Comparison of ENCODE assay signal across 8 mouse cellular contexts in the genomic region with DNA sequence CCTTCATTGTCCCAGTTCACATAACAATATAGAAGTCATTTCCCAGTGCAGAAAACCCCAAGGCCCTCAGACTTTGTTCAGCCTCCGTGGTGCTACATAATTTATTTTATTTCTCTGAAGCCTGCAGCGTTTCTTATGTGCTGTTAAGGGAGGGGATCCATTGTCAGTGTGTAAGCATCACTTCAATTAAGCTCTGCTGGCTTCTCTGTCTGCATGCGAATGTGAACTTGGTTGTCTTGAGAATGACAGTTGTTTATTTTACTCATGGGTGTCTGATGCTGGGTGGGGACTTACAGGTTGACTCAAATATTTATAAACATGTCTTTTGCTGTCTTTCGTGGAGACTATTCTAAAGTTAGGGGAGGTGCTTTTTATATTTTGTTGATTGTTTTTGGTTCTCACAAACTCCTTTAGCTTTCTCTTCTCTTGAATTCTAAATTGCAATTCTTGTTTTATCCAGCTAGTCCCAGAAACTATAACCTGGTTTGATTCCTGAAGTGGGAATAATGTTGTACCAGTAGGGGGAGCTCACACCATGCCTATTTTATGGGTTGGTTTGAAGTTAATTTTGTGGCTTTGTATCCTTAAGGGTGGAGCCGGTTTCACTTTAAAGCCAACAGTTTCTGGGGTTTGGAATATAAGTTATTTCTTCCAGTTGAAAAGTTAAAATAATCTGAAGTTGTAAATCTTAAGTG.
DNase-seq lines count a peak whose midpoint lies in the region; ATAC-seq and TF ChIP-seq lines count a peak whose summit lies in the region.
"Had no signal": no experiment of that assay in that cellular context is flagged by ENCODE, and none has a peak within 500 bp of the region (broad histone marks: within the 10 kb centered on the region; RNA-seq: fewer than 3 reads in every experiment).

No protein-coding gene starts in this region.

- no peak for TF ChIP-seq POLR2A in limb, embryonic 14.5 days (IDR thresholded peaks at IDR 0.05; ENCODE audit: borderline replicate concordance, extremely low read depth, insufficient read depth, insufficient read length)

- H3K9ac ChIP-seq in limb, embryonic 14.5 days (ENCODE audit: low read depth, low read length, severe bottlenecking), result no peak overlapping the region
- H3K9ac ChIP-seq: limb, embryonic 13.5 days had no signal

- no peak overlapping the region for H3K4me2 ChIP-seq in limb, embryonic 14.5 days (replicated peaks; ENCODE audit: low read depth, low read length, severe bottlenecking)
- H3K4me2 ChIP-seq: limb, embryonic 13.5 days had no signal

- no peaks in the 10 kb centered on the region for H3K9me3 ChIP-seq in E14TG2a.4 (ENCODE audit: low read length)
- H3K9me3 ChIP-seq in limb, embryonic 14.5 days (ENCODE audit: control insufficient read depth, low read length), result no peaks in the 10 kb centered on the region
- H3K9me3 ChIP-seq: limb, embryonic 13.5 days had no signal

- WGBS in limb, embryonic 14.5 days, result 47% methylated on average over 5 of the region's 5 CpGs

- H3K36me3 ChIP-seq in E14TG2a.4 (ENCODE audit: insufficient read depth, low read length), result no peaks in the 10 kb centered on the region
- no peaks in the 10 kb centered on the region for H3K36me3 ChIP-seq in limb, embryonic 14.5 days (ENCODE audit: control insufficient read depth, insufficient read depth, low read length)
- H3K36me3 ChIP-seq: limb, embryonic 13.5 days had no signal

- no peak overlapping the region for H3K4me3 ChIP-seq in E14TG2a.4 (replicated peaks; ENCODE audit: low read length)
- H3K4me3 ChIP-seq in limb, embryonic 14.5 days (replicated peaks; ENCODE audit: low read length), result no peak overlapping the region
- H3K4me3 ChIP-seq: limb, embryonic 13.5 days had no signal

- H3K27ac ChIP-seq in limb, embryonic 14.5 days (replicated peaks; ENCODE audit: low read depth, low read length), result no peak overlapping the region
- H3K27ac ChIP-seq: limb, embryonic 13.5 days had no signal

- peak; percentile 73 for TF ChIP-seq CTCF in E14TG2a.4 (conservative IDR thresholded peaks at IDR 0.05; ENCODE audit: low read length)

- ATAC-seq in granulocyte monocyte progenitor cell, adult 5-6 weeks (replicated peaks; ENCODE audit: poor library complexity, severe bottlenecking), result peak; percentile 82
- ATAC-seq in limb, embryonic 14.5 days (ENCODE audit: low FRiP score, low read depth), result peak; percentile 50; the same call in 1 of the 2 replicates

- H3K27me3 ChIP-seq in E14TG2a.4 (ENCODE audit: insufficient read depth, low read length), result no peaks in the 10 kb centered on the region
- H3K27me3 ChIP-seq in limb, embryonic 14.5 days (ENCODE audit: control insufficient read depth, insufficient read depth, low read length), result no peaks in the 10 kb centered on the region
- H3K27me3 ChIP-seq: limb, embryonic 13.5 days had no signal

- peak; percentile 47 for DNase-seq in adrenal gland, adult 2 months
- DNase-seq in embryo, embryonic 11 days, result peak; percentile 78
- DNase-seq in kidney, adult 8-10 months, result peak; percentile 49 to 59
- peak; percentile 88 for DNase-seq in limb, embryonic 14.5 days (ENCODE audit: low spot score)
- DNase-seq in retina, postnatal 7 days (ENCODE audit: low read depth, low spot score), result peak; percentile 41

- H3K4me1 ChIP-seq in E14TG2a.4 (replicated peaks; ENCODE audit: low read depth, low read length), result no peaks in the 10 kb centered on the region
- H3K4me1 ChIP-seq in limb, embryonic 14.5 days (ENCODE audit: control insufficient read depth, insufficient read depth, low read length), result no peaks in the 10 kb centered on the region
- H3K4me1 ChIP-seq: limb, embryonic 13.5 days had no signal
